Mouse (Mus musculus): Measurements from ENCODE around the gene Usp44. TPM values are rescaled to one million over a fixed set of nuclear protein-coding genes. Genes with fewer than 3 reads are reported as not detected.
A peak's percentile ranks its signal among the peaks of the same experiment; 100 is the strongest.

Gene Usp44
- polyA plus RNA-seq, 1 experiment from 2014 or later, result 1.1 TPM

DNA sequence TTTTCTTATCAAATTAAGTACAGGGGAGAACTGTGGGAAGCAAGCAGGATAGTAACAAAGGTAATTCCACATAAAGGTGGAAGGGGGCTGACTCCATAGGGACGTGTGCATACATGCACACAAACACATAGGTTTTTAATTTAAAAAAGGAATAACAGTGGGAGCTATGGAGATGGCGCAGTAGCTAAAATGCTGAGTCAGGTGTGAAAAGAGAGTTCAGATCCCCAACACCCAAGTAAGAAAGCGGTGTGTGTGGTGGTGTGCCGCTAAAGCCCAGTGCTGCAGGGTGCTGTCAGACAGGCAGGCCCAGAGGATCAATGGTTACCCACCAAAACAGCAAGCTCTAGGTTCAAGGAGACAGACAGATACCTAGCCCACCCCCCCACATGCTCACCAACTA is 47.4 kb downstream of the Usp44 start:
- no peak for ATAC-seq (replicated peaks; ENCODE audit: insufficient number of reproducible peaks, low FRiP score, low TSS enrichment)
- Histone ChIP-seq H3K9me3 (replicated peaks; ENCODE audit: control insufficient read depth, low read length) (no peaks in the 10 kb centered on the region), H3K4me2 (no peak overlapping the region), H3K27ac (ENCODE audit: low read depth, low read length) (no peak overlapping the region), H3K36me3 (ENCODE audit: control insufficient read depth, insufficient read depth, low read length) (peaks cover 14% of the 10 kb centered on the region; the same call in 1 of the 2 replicates), H3K9ac (ENCODE audit: low read depth, low read length) (no peak overlapping the region), H3K4me3 (ENCODE audit: low read depth, low read length) (no peak overlapping the region), H3K27me3 (ENCODE audit: control insufficient read depth, insufficient read depth, low read length) (no peaks in the 10 kb centered on the region), H3K4me1 (ENCODE audit: control insufficient read depth, insufficient read depth, low read length) (0 out of 2 replicates have a peak, but pooled peaks cover 3% of the 10 kb centered on the region)
- WGBS (ENCODE audit: insufficient replicate concordance), result 91% methylated on average over 4 of the region's 4 CpGs

DNA sequence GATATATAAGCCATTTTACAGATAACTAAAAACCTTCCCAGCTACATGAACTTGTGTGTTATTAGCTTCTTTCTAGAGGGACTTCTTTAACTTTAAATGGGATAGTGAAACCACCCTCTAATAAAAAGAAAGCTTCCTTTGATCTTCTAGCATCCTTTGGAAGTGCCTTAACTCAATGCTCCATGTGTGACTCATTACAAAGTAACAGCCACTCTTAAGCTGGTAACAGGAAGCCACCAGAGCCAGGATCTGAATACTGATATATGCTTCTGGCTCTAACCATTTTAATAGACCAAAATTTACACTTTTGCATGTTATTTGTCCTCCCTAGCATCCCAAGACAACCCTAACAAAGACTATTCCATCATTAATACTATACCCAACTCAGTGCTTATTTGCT is 50.6 kb downstream of the Usp44 start:
- no peak overlapping the region for H3K9ac ChIP-seq (ENCODE audit: low read depth, low read length)
- H3K27ac ChIP-seq (ENCODE audit: low read depth, low read length), result no peak overlapping the region
- H3K4me2 ChIP-seq, result no peak overlapping the region
- H3K4me3 ChIP-seq (ENCODE audit: low read depth, low read length), result no peak overlapping the region
- peaks cover 26% of the 10 kb centered on the region for H3K36me3 ChIP-seq (ENCODE audit: control insufficient read depth, insufficient read depth, low read length)
- no peak for ATAC-seq (replicated peaks; ENCODE audit: insufficient number of reproducible peaks, low FRiP score, low TSS enrichment)
- H3K27me3 ChIP-seq (ENCODE audit: control insufficient read depth, insufficient read depth, low read length), result no peaks in the 10 kb centered on the region
- H3K4me1 ChIP-seq (ENCODE audit: control insufficient read depth, insufficient read depth, low read length), result 0 out of 2 replicates have a peak, but pooled peaks cover 3% of the 10 kb centered on the region
- no peaks in the 10 kb centered on the region for H3K9me3 ChIP-seq (replicated peaks; ENCODE audit: control insufficient read depth, low read length)

DNA sequence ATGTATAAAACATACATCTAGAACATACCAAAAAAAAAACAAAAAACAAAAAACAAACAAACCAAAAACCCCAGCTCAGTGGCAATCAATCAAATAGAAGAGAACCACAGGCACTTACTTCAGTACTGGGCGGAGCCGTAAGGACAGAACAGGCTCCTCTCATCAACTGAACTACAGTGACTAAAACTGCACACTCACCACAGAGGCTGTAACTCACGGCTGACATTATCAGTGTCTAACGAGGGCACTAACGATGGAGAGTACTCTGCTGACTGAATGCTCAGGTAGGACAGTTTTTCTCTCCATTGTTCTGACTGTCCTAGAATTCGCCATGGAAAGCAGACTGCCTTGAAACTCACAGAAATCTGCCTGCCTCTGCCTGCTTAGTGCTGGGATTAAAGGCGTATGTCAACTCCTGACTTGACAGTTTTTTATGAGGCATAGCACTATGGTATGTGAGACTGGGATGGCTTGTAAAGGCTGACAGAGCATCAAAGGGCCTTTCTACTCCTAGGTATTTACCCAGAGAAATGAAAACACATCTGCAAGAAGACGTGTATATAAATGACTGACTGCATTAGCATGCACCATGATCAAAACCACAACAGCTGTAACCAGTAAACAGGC is 51.5 kb downstream of the Usp44 start:
- Histone ChIP-seq H3K27ac (ENCODE audit: low read depth, low read length) (no peak overlapping the region), H3K27me3 (ENCODE audit: control insufficient read depth, insufficient read depth, low read length) (no peaks in the 10 kb centered on the region), H3K4me1 (ENCODE audit: control insufficient read depth, insufficient read depth, low read length) (peaks cover 3% of the 10 kb centered on the region; the same call in 1 of the 2 replicates), H3K9me3 (replicated peaks; ENCODE audit: control insufficient read depth, low read length) (no peaks in the 10 kb centered on the region), H3K9ac (ENCODE audit: low read depth, low read length) (no peak overlapping the region), H3K4me2 (no peak overlapping the region), H3K4me3 (ENCODE audit: low read depth, low read length) (no peak overlapping the region), H3K36me3 (ENCODE audit: control insufficient read depth, insufficient read depth, low read length) (peaks cover 26% of the 10 kb centered on the region)
- 71% methylated on average over 8 of the region's 8 CpGs for whole genome bisulfite sequencing (ENCODE audit: insufficient replicate concordance)
- no peak; the same call in 1 of the 2 replicates for ATAC-seq (replicated peaks; ENCODE audit: insufficient number of reproducible peaks, low FRiP score, low TSS enrichment)

DNA sequence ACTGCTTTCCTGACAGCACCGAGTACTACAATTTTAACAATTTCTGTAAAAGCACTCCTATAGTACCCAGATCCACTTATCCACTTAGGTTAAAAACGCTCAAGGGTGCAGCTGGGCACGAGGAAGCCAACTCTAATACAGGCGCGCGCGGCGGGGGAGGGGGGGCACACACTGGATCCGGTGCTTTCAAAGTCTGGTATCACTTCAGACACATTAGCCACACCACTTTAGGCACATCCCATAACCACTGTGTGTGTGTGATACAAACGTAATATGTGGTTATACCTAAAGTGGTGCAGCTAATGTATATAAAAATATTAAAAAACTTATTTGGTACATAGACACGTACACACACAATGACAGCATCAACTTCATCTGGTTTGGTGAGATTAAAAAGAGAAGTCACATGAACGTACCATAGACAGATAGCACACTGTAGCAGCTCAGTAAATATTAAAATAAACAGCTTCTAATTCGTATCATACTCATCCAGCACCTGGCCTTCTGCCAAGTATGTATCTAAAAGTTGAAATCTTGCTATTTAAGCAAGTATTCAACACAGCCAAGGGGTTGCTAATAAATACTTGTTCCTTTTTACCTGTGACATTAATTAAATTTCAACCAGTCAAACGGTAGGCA is 54.6 kb downstream of the Usp44 start:
- 92% methylated on average over 14 of the region's 14 CpGs for WGBS (ENCODE audit: insufficient replicate concordance)
- Histone ChIP-seq H3K9me3 (replicated peaks; ENCODE audit: control insufficient read depth, low read length) (no peaks in the 10 kb centered on the region), H3K9ac (ENCODE audit: low read depth, low read length) (no peak overlapping the region), H3K4me2 (no peak overlapping the region), H3K27me3 (ENCODE audit: control insufficient read depth, insufficient read depth, low read length) (no peaks in the 10 kb centered on the region), H3K4me1 (ENCODE audit: control insufficient read depth, insufficient read depth, low read length) (peaks cover 9% of the 10 kb centered on the region), H3K4me3 (ENCODE audit: low read depth, low read length) (no peak overlapping the region), H3K27ac (ENCODE audit: low read depth, low read length) (no peak overlapping the region), H3K36me3 (ENCODE audit: control insufficient read depth, insufficient read depth, low read length) (peaks cover 19% of the 10 kb centered on the region)
- ATAC-seq (replicated peaks; ENCODE audit: insufficient number of reproducible peaks, low FRiP score, low TSS enrichment), result no peak

DNA sequence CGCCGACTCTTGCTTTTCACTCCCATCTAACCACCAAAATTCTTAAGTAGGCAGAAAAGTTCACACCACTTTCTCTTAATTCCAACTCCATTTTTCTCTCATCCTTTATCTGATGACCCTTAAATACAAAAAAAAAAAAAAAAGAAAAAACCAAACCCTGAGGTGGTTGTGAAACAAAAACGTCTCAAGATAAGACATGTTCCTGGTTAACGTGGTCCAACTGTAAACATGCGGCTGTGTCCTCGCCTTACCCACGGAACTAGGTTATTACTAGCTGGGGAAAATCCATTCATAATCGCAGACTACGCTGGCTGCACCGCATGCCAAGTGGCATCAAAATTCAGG is 57.2 kb downstream of the Usp44 start:
- peak overlapping the region; percentile 89 for H3K4me2 ChIP-seq
- H3K9ac ChIP-seq (ENCODE audit: low read depth, low read length), result peak overlapping the region; percentile 92
- peak overlapping the region; percentile 89 for H3K4me3 ChIP-seq (ENCODE audit: low read depth, low read length)
- no peaks in the 10 kb centered on the region for H3K27me3 ChIP-seq (ENCODE audit: control insufficient read depth, insufficient read depth, low read length)
- ATAC-seq (replicated peaks; ENCODE audit: insufficient number of reproducible peaks, low FRiP score, low TSS enrichment), result no peak
- WGBS (ENCODE audit: insufficient replicate concordance), result 15% methylated on average over 10 of the region's 10 CpGs
- no peaks in the 10 kb centered on the region for H3K9me3 ChIP-seq (replicated peaks; ENCODE audit: control insufficient read depth, low read length)
- H3K27ac ChIP-seq (ENCODE audit: low read depth, low read length), result peak overlapping the region; percentile 85; the same call in 1 of the 2 replicates
- H3K4me1 ChIP-seq (ENCODE audit: control insufficient read depth, insufficient read depth, low read length), result peaks cover 6% of the 10 kb centered on the region
- H3K36me3 ChIP-seq (ENCODE audit: control insufficient read depth, insufficient read depth, low read length), result peaks cover 12% of the 10 kb centered on the region

DNA sequence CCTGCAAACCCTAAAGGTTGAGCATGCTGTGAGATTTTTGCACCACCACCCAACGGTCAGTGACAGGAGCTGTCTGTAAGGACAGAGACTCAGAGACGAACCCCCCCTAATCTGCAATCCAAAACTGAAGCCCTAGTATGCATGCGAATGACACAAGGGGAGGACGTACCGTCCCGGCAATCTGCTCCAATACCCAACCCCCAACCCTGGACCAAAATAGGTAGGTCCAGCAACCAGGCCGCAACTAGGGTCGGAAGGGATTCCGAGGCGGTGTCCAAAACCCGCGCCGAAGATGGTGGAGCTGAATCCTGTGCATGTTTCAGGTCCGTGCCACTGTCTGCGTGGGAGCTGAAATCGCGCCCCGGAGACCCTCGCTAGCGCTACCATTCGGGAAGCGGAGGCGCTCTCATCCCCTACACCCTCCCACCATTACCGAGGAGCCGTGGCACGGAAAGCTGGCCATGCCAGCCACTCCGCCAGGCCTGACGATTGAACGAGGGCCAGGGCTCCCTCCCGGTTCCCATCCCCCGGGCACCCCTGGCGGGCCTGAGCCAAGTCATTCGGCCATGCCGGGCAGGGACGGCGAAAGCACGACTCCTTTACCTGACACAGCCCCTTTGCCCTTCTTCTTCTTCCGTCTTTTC is 57.7 kb downstream of the Usp44 start:
- no peaks in the 10 kb centered on the region for H3K27me3 ChIP-seq (ENCODE audit: control insufficient read depth, insufficient read depth, low read length)
- peaks cover 6% of the 10 kb centered on the region for H3K4me1 ChIP-seq (ENCODE audit: control insufficient read depth, insufficient read depth, low read length)
- WGBS (ENCODE audit: insufficient replicate concordance), result under 1% methylated on average over 38 of the region's 38 CpGs
- H3K4me3 ChIP-seq (ENCODE audit: low read depth, low read length), result peak overlapping the region; percentile 89
- peak overlapping the region; percentile 89 for H3K4me2 ChIP-seq
- peak; percentile 32 for ATAC-seq (replicated peaks; ENCODE audit: insufficient number of reproducible peaks, low FRiP score, low TSS enrichment)
- H3K36me3 ChIP-seq (ENCODE audit: control insufficient read depth, insufficient read depth, low read length), result peaks cover 12% of the 10 kb centered on the region
- H3K27ac ChIP-seq (ENCODE audit: low read depth, low read length), result peak overlapping the region; percentile 85
- H3K9ac ChIP-seq (ENCODE audit: low read depth, low read length), result peak overlapping the region; percentile 92
- no peaks in the 10 kb centered on the region for H3K9me3 ChIP-seq (replicated peaks; ENCODE audit: control insufficient read depth, low read length)

DNA sequence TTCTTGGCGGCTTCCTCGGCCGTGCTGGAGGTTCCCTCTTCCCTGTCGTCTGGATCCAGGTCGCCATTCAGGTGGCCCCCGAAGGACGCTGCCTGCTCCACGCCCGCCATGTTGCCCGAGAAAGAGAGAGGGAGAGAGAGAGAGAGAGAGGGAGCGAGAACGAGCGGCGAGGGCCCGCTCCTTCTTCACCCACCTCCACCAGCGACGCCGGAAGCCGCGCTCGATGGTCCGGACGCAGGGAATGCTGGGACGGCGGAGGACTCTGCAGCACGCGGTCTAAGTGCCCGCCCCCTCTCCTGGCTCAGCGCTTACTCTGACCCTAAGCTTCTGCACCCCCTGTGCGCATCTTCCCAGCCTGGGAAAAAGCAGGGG is 58.2 kb downstream of the Usp44 start:
- peak overlapping the region; percentile 89 for H3K4me2 ChIP-seq
- WGBS (ENCODE audit: insufficient replicate concordance), result 1% methylated on average over 24 of the region's 30 CpGs
- peaks cover 6% of the 10 kb centered on the region for H3K4me1 ChIP-seq (ENCODE audit: control insufficient read depth, insufficient read depth, low read length)

DNA sequence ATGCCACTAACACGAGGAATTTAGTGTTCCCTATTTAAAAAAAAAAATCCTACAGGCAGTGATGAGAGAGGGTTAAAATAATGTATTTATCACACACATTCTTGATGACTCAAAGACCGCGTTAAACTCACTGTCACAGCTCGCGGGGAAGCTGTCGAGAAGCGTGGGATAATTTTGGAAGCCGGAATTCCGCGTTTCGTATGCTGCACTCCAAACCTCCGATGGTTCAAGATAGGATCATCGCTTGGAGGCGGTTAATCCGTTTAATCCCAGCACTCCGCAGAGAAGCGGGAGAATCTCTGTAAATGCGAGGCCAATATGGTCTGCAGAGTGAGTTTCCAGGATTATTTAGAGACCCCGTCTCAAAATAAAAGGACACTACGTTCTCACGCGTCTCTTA is 58.6 kb downstream of the Usp44 start:
- Histone ChIP-seq H3K9ac (ENCODE audit: low read depth, low read length) (peak overlapping the region; percentile 92), H3K27me3 (ENCODE audit: control insufficient read depth, insufficient read depth, low read length) (no peaks in the 10 kb centered on the region), H3K27ac (ENCODE audit: low read depth, low read length) (peak overlapping the region; percentile 85), H3K4me1 (ENCODE audit: control insufficient read depth, insufficient read depth, low read length) (peaks cover 6% of the 10 kb centered on the region), H3K36me3 (ENCODE audit: control insufficient read depth, insufficient read depth, low read length) (peaks cover 8% of the 10 kb centered on the region), H3K4me2 (peak overlapping the region; percentile 89), H3K4me3 (ENCODE audit: low read depth, low read length) (peak overlapping the region; percentile 89), H3K9me3 (replicated peaks; ENCODE audit: control insufficient read depth, low read length) (no peaks in the 10 kb centered on the region)
- ATAC-seq (replicated peaks; ENCODE audit: insufficient number of reproducible peaks, low FRiP score, low TSS enrichment), result peak; percentile 3; the same call in 1 of the 2 replicates
- under 1% methylated on average over 22 of the region's 22 CpGs for WGBS (ENCODE audit: insufficient replicate concordance)

More for the DNA sequence above, 58.2 kb downstream of the Usp44 start:
- H3K36me3 ChIP-seq (ENCODE audit: control insufficient read depth, insufficient read depth, low read length), result peaks cover 12% of the 10 kb centered on the region
- H3K9me3 ChIP-seq (replicated peaks; ENCODE audit: control insufficient read depth, low read length), result no peaks in the 10 kb centered on the region
- H3K27ac ChIP-seq (ENCODE audit: low read depth, low read length), result peak overlapping the region; percentile 85
- H3K4me3 ChIP-seq (ENCODE audit: low read depth, low read length), result peak overlapping the region; percentile 89
- no peaks in the 10 kb centered on the region for H3K27me3 ChIP-seq (ENCODE audit: control insufficient read depth, insufficient read depth, low read length)
- H3K9ac ChIP-seq (ENCODE audit: low read depth, low read length), result peak overlapping the region; percentile 92
- ATAC-seq (replicated peaks; ENCODE audit: insufficient number of reproducible peaks, low FRiP score, low TSS enrichment), result peak; percentile 96
